Mouse (Mus musculus) liver, embryonic 11.5 days (tissue): ENCODE measurements around the gene Dbi. TPM values are rescaled to one million over a fixed set of nuclear protein-coding genes. Genes with fewer than 3 reads are reported as not detected.

ENCODE experiments used
- ATAC-seq: fragments of 200-750 bp; cut with Nextera tagmentation; replicated peaks from 2 replicates; pipeline ENCODE4 v1.8.0; 2017; ENCODE audit warnings: moderate number of reproducible peaks, mild to moderate bottlenecking, moderate TSS enrichment, moderate library complexity; ENCODE audit not compliant: low FRiP score
- DNase-seq: peaks from one replicate; pipeline ENCODE4 v3.0.0-alpha.2; 2017; ENCODE audit warnings: low spot score
- H3K27ac ChIP-seq: fragments of 300-500 bp; sonication (generic); 2 replicates; pipeline ENCODE4 v1.5.1; 2014; ENCODE audit warnings: mild to moderate bottlenecking, low read depth, low read length, control low read depth
- H3K27me3 ChIP-seq: fragments of 300-500 bp; sonication (generic); replicated peaks from 2 replicates; pipeline ENCODE4 v1.6.1; 2014; ENCODE audit warnings: low read length, mixed read lengths; ENCODE audit not compliant: control insufficient read depth, insufficient read depth
- H3K36me3 ChIP-seq: fragments of 300-500 bp; sonication (generic); 2 replicates; pipeline ENCODE4 v1.6.1; 2014; ENCODE audit warnings: mild to moderate bottlenecking, low read length, moderate library complexity, mixed read lengths; ENCODE audit not compliant: control insufficient read depth, insufficient read depth
- H3K4me1 ChIP-seq: fragments of 300-500 bp; sonication (generic); replicated peaks from 2 replicates; pipeline ENCODE4 v1.6.1; 2014; ENCODE audit warnings: low read length, mixed read lengths; ENCODE audit not compliant: control insufficient read depth, insufficient read depth
- H3K4me2 ChIP-seq: fragments of 300-500 bp; sonication (generic); 2 replicates; pipeline ENCODE4 v1.6.1; 2014; ENCODE audit warnings: mild to moderate bottlenecking, control low read depth, moderate library complexity
- H3K4me3 ChIP-seq: fragments of 300-500 bp; sonication (generic); 2 replicates; pipeline ENCODE4 v1.5.1; 2014; ENCODE audit warnings: low read depth, low read length, control low read depth
- H3K9ac ChIP-seq: fragments of 300-500 bp; sonication (generic); 2 replicates; pipeline ENCODE4 v1.6.1; 2014; ENCODE audit warnings: low read depth, low read length, control low read depth
- H3K9me3 ChIP-seq: fragments of 300-500 bp; sonication (generic); 2 replicates; pipeline ENCODE4 v1.6.1; 2016; ENCODE audit warnings: low read length, inconsistent platforms, mixed read lengths; ENCODE audit not compliant: control insufficient read depth
- WGBS: fragments of 180-500 bp; shearing (Covaris S2); extraction: QIAGEN DNeasy Blood & Tissue Kit; methylation state at CpG from one replicate; pipeline ENCODE4 v1.1.7; 2014; 5-methylcytosine and 5-hydroxymethylcytosine counted together
- polyA plus RNA-seq: library from polyadenylated mRNA; unstranded; fragments of >200 nt; fragmentation: Nextera tagmentation; extraction: Ambion mirVana; gene quantifications from 2 replicates; pipeline ENCODE4 v1.2.1, GENCODE M21; 2014

The Dbi gene
- polyA plus RNA-seq, 1 experiment from 2014 or later: 569 TPM

DNA sequence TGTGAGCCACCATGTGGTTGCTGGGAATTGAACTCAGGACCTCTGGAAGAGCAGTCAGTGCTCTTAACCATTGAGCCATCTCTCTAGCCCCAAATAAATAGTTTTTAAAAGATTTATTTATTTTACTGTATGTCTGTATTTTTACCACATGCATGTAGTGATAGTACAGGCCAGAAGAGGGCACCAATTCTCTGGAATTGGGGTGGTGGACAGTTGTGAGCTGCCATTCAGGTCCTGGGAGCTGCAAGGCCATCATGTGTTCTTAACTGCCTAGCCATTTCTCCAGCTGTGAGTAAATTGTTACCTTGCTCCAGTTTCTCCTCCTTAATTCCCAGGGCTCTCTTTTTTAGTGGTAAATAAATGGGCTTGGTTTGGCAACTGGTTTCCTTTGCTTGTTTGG lies 33.4 kb upstream of the Dbi start:
- Histone ChIP-seq H3K4me1 (no peaks in the 10 kb centered on the region), H3K4me3 (no peak overlapping the region), H3K27ac (no peak overlapping the region), H3K9ac (no peak overlapping the region), H3K36me3 (no peaks in the 10 kb centered on the region), H3K9me3 (no peaks in the 10 kb centered on the region), H3K27me3 (no peaks in the 10 kb centered on the region), H3K4me2 (no peak overlapping the region)
- no peak for DNase-seq
- ATAC-seq: no peak

DNA sequence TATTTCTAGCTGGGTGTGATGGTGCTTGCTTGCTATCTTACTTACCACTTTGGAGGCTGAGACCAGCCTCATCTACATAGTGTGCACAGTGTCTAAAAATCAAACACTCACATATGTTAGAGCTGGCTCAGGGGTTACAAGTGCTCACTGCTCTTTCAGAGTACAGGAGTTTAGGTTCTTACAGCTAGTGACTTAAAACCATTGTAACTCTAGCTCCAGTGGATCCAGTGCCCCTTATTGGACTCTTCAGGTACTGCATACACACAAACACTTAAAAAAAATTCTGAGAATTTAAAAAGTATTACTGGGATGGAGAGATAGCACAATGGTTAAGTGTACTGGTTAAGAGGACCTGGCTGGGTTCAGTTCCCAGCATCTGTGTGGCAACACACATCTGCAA lies 26.1 kb upstream of the Dbi start:
- no peaks in the 10 kb centered on the region for H3K36me3 ChIP-seq
- H3K27me3 ChIP-seq: no peaks in the 10 kb centered on the region

DNA sequence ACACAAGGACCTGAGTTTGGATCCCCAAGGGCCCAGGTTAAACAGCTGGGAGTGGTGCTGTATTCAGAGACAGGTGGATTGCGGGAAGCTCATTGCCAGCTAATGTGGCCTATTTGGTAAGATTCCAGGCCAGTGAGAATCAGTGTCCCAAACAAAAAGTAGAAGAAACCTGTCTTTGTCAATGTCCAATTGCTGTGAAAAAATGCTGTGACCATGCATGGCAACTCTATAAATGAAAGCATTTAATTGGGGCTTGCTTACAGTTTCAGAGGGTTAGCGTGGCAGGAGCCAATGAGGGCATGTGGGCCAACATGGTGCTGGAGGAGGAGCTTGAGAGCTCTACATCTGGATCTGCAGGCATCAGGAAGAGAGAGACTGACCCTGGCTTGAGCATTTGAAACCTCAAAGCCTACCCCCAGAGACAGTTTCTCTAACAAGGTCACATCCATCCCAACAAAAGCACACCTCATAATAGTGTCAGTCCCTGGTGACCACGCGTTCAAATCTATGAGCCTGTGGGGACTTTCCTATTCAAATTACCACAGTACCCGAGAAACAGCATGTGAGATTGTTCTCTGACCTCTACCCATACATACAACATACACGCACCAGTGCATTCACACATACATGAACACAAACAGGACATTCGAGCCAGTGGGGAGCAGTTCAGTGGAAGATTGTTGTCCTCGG lies 24.8 kb upstream of the Dbi start:
- H3K4me3 ChIP-seq: no peak overlapping the region
- WGBS: 84% methylated on average over 8 of the region's 8 CpGs
- H3K36me3 ChIP-seq: no peaks in the 10 kb centered on the region
- no peak overlapping the region for H3K27ac ChIP-seq
- H3K4me1 ChIP-seq: no peaks in the 10 kb centered on the region
- DNase-seq (no peak), ATAC-seq (no peak)
- no peaks in the 10 kb centered on the region for H3K9me3 ChIP-seq
- no peak overlapping the region for H3K9ac ChIP-seq
- H3K27me3 ChIP-seq: no peaks in the 10 kb centered on the region
- H3K4me2 ChIP-seq: no peak overlapping the region

More for the DNA sequence above, 26.1 kb upstream of the Dbi start:
- H3K9me3 ChIP-seq: no peaks in the 10 kb centered on the region
- no peak overlapping the region for H3K4me3 ChIP-seq
- no peak overlapping the region for H3K9ac ChIP-seq
- no peak overlapping the region for H3K4me2 ChIP-seq
- H3K4me1 ChIP-seq: no peaks in the 10 kb centered on the region
- ATAC-seq: no peak
- DNase-seq: no peak
- no peak overlapping the region for H3K27ac ChIP-seq

DNA sequence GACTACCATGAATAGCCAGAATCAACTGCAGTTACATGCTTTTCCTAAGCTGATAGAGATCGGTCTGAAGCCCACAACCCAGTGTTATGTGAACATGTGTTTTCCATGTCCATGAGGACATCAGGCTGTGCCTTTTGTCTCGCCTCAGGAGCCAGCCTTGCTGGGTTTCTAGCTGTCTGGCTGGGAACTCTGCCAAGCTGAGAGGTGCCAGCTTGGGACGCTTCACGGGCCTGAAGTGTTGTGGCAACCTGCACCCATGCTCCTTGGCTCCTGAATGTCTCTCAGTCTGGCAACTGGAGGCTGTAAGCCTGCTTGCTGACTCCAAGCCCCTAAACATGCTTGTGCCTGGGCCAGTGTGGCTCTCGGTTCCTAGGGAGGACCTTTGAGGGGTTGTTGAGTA lies 21.7 kb upstream of the Dbi start:
- Histone ChIP-seq H3K27ac (no peak overlapping the region), H3K9me3 (no peaks in the 10 kb centered on the region), H3K36me3 (no peaks in the 10 kb centered on the region), H3K4me2 (no peak overlapping the region), H3K27me3 (no peaks in the 10 kb centered on the region), H3K4me3 (no peak overlapping the region), H3K9ac (no peak overlapping the region), H3K4me1 (no peaks in the 10 kb centered on the region)
- 86% methylated on average over 5 of the region's 5 CpGs for WGBS
- ATAC-seq (no peak), DNase-seq (no peak)

DNA sequence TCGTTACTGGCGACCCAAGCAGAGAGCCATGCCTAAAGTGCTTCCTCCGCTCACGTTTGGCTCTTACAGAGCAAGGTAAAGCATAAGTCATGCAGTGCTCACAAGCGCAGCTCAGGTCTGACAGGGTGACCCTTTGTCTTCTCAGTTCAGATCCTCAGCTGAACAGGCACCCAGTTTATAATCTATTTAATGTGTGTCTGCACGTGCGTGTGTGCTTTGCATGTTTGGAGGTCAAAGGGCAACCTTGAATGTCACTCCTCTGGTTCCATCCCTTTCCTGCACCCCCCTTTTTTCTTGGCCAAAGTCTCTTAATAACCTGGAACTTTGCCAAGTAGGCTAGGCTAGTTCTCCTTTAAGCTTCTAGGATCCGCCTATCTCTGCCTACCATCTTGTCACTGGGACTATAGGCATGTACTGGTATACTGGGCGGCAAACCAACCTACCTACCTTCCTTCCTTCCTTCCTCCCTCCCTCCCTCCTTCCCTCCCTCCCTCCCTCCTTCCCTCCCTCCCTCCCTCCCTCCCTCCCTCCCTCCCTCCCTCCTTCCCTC lies 19.3 kb upstream of the Dbi start:
- Histone ChIP-seq H3K9ac (no peak overlapping the region), H3K27ac (no peak overlapping the region), H3K4me3 (no peak overlapping the region), H3K36me3 (no peaks in the 10 kb centered on the region), H3K27me3 (no peaks in the 10 kb centered on the region), H3K9me3 (no peaks in the 10 kb centered on the region), H3K4me1 (no peaks in the 10 kb centered on the region), H3K4me2 (no peak overlapping the region)
- DNase-seq (no peak), ATAC-seq (no peak)
- WGBS: 82% methylated on average over 9 of the region's 9 CpGs

DNA sequence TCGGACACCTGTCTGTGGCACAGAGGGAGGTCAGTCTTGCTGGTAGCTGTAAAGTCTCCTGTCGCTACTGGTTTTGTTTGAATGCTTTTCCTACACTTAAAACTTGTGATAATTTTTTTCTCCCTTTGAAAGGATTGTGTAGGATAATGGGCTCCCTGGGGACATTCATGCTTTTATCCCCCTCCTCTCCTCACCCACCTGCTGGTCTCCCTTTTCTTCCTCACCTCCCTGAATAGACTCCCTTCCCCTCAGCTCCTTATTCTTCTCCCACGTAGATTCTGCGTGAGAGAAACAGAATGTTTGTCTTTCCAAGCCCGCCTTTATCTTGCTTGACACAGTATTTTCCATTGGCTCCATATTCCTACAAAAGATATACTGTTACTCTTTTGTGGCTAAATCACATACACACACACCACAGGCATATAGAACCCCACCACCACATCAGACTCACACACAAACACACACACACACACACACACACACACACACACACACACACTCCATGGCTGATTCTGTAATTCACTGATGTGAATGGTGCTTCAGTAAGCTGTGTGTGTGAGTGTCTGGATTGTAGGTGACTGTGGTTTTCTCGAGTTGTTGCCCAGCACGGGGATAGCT lies 18.2 kb upstream of the Dbi start:
- H3K27ac ChIP-seq: no peak overlapping the region
- H3K36me3 ChIP-seq: no peaks in the 10 kb centered on the region
- H3K4me2 ChIP-seq: no peak overlapping the region
- no peak overlapping the region for H3K4me3 ChIP-seq
- DNase-seq: no peak
- no peak overlapping the region for H3K9ac ChIP-seq
- no peaks in the 10 kb centered on the region for H3K4me1 ChIP-seq
- ATAC-seq: no peak
- no peaks in the 10 kb centered on the region for H3K27me3 ChIP-seq
- no peaks in the 10 kb centered on the region for H3K9me3 ChIP-seq
- WGBS: 57% methylated on average over 7 of the region's 7 CpGs

DNA sequence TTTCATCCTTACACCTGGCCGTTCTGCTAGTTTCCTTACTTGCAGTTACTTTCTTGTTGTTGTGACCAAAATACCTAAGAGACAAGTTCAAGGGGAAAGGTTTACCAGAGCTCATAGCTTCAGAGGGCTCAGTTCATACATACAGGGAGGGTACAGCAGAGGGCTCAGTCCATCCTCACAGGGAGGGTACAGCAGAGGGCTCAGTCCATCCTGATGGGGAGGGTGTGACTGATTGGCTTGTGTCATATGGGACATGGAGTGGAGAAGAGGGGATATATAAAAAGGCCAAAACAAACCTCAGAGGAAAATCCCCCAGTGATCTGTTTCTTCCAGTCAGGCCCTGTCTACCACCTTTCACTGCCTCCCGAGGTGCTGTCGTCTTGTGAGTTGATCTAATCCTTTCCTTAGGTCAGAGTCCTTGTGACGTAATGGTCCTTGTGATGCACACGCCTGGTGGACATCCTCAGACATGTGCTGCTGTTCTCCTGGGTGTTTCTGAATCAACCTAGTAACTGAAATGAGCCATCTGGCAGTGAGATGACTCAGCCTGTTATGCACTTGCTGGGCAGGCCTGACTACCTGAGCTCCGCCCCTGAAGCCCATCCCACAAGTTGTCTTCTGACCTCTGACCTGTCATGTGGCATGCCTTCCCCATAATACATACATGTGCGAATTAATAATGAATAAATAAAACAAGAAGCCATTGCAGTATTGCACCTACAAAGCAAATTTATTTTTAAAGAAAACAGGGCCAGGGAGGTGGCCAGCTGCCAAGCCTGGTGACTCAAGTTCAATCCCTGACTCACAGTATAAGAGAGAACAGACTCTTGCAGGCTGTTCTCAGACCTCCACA lies 15.3 kb upstream of the Dbi start:
- DNase-seq (no peak), ATAC-seq (no peak)
- H3K4me3 ChIP-seq: no peak overlapping the region
- H3K36me3 ChIP-seq: no peaks in the 10 kb centered on the region
- H3K27me3 ChIP-seq: no peaks in the 10 kb centered on the region
- no peak overlapping the region for H3K27ac ChIP-seq
- H3K4me2 ChIP-seq: no peak overlapping the region
- WGBS: 83% methylated on average over 7 of the region's 7 CpGs
- no peaks in the 10 kb centered on the region for H3K9me3 ChIP-seq
- H3K9ac ChIP-seq: no peak overlapping the region
- H3K4me1 ChIP-seq: no peaks in the 10 kb centered on the region

DNA sequence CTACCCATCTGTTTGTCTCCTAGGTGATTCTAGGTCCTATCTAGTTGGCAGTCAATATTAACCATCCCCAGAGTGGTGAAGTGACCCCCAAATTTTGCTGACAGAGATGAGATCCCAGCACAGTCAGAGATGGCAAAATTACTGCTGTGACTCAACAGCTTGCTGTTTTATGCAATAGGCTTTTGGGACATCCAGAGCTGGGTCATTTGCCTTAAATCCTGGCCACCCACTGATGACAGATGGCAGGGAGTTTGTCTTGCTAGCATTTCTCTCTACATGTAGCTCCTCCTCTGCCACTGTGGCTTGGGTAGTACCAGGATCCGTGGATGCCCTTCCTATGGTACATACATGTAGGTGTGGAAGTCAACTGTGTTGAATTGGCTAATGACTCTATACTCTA lies 11.5 kb upstream of the Dbi start:
- no peak for DNase-seq
- 81% methylated on average over 1 of the region's 1 CpGs for WGBS
- Histone ChIP-seq H3K36me3 (no peaks in the 10 kb centered on the region), H3K27ac (no peak overlapping the region), H3K9me3 (no peaks in the 10 kb centered on the region), H3K27me3 (no peaks in the 10 kb centered on the region), H3K4me2 (no peak overlapping the region), H3K9ac (no peak overlapping the region), H3K4me3 (no peak overlapping the region), H3K4me1 (no peaks in the 10 kb centered on the region)
- no peak for ATAC-seq
